Mouse (Mus musculus): Measurements from ENCODE around the gene Prpsap1.

Prpsap1 gene

DNA sequence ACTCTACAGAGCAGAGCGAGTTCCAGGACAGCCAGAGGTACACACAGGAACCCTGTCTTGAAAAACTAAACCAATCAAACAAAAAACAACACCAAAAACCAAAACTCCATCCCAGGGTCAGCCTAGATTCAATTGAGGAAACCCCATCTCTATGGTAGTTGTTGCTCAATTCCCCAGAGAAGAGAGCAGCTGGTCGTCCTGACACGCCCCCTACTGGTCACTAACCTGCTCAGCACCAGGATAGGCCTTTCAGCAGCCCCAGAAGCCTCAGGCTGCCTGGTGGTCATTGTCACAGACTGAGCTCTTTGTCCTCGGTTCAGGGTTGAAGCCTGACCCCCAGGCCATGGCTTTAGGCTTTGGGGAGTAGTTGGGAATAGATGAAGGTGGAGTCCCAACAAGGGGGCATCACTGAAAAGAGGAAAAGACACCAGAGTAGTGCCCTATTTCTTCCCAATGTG lies at the start of gene Prpsap1:
TSS of gene Prpsap1 (minus strand) at position 408 of the 458 bp plus-strand sequence.
- no peak for DNase-seq (ENCODE audit: low spot score in 2 of 2)

DNA sequence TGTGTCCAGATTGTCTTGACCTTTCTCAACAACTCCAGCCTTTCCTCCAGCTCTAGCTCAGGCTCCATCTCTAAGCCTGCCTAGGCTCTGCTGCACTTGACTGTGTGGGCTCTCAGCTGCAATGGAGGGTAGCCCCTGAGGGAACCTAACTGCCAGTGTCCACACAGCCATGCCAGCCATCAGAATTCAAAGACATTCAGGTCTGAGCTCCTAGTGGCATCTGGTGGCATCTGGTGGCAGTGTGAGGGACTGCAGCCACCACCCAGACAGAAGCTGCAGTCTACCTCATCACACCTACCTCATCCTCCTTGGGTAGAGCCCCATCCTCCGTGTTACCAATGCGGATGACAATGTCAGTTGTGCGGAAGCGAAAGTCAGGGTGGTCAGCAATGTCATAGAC lies 49.1 kb upstream of the Prpsap1 start:
- no peak for DNase-seq (ENCODE audit: low spot score in 2 of 2)

DNA sequence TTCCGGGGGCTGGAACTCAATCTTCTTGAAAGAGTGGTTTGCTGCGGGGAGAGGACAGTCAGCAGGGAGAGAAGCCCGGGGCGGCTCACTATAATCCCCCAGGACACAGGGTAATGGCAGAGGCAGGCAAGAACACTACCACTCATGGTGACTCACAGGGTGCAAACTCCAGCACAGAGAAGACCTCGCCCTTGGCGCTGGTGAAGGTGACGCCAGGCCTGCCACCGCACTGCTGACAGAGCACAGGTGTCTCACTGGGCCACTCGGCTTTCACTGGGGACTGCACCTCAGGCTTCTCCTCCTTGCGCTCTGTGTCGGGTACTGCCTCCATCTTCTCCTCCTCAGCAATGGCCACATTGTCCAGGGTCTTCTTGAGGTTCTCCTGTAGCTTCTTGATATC lies 47.2 kb upstream of the Prpsap1 start:
- no peak for DNase-seq (ENCODE audit: low spot score in 2 of 2)

DNA sequence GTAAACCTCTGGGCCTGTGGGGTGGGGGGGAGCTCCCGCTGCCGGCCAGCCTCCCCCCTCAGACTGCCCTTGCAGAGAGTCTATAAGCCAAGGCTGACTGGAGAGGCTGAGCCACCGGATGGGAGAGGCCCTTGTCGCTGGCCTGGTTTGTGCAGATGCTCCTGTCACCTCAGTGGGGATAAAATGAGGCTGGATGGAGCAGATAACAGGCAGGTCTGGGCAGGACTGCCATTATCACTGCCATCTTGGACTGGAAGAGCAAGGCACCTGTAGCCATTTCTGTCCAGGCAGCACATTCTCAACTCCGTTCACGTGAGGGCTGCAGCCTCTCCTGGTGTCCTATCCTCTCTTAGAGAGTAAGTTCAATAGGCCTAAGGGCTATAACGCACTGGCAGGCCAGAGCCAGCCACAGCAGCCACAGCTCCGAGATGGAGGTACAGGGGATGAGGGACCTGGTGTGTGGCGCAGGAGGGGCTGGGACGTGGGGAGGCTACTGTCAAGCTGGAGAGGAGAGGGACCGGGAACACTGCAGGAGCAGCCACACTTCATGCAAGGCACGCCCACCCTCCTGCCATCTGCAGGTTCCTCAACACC lies 44.2 kb upstream of the Prpsap1 start:
- DNase-seq (ENCODE audit: low spot score in 2 of 2), result no peak

DNA sequence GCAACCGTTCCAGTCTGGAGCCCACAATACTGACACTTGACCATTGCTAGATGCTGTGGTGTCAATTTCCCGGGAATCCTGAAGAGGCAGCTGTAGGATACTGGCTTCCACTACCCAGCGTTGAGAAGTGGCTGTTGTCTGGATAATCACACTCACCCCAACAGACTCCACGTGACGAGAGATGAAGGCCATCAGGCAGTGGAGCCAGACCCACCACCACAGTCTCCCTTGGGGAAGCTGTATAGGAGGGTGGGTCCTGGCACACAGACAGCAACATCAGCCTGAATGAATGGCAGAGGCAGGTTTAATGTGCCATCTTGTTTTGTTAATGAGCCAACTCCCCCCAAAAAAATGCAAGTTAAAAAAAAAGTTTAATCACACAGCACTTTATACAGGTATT lies 43.4 kb upstream of the Prpsap1 start:
- DNase-seq (ENCODE audit: low spot score in 2 of 2), result no peak

DNA sequence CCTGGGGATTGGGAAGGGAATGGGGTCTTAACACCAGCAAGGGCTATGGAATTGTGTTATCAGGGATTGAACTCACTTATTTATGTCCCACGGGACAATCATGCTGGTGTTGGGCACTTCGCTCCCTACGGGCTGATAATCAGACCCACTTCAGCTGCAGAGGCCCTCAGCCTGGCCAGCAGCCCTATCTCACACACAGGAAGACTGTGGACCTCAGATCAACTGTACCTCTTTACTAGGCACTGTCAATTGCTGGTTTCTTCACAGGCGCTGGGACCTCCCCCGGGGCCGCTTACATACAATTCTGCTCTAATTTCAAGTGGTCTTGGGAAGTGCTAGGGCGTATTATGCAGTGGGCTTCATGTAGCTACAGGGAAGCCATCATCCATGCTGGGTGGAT lies 42.7 kb upstream of the Prpsap1 start:
- no peak for DNase-seq (ENCODE audit: low spot score in 2 of 2)

DNA sequence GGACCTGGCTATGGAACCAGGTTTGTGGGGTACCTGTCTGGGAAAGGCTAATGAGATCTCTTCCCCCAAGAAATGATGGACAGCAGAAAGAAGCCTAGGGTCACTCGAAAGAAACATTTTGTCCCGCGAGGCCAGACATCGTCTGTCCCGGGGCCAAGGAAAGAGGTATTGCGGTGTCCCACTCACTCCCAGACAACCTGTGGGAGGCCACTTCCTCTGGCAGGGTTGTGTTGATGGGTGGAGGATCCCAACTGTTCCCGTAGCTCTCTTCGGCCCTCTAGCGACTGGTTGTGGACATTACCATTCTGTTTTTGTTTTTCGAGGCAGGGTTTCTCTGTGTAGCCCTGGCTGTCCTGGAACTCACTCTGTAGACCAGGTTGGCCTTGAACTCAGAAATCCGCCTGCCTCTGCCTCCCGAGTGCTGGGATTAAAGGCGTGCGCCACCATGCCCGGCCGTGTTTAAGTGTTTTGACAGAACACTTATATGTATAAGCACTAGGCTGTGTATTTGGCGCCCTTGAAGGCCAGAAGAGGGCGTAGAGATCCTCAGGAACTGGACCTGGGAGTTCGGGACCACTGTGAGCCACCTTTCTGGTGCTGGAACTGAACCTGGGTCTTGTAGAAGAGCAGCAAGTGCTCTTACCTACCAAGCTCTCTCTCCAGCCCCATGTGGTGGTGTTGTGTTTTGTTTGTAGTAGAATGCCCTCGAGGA lies 40.3 kb upstream of the Prpsap1 start:
- DNase-seq (ENCODE audit: low spot score in 2 of 2), result no peak

DNA sequence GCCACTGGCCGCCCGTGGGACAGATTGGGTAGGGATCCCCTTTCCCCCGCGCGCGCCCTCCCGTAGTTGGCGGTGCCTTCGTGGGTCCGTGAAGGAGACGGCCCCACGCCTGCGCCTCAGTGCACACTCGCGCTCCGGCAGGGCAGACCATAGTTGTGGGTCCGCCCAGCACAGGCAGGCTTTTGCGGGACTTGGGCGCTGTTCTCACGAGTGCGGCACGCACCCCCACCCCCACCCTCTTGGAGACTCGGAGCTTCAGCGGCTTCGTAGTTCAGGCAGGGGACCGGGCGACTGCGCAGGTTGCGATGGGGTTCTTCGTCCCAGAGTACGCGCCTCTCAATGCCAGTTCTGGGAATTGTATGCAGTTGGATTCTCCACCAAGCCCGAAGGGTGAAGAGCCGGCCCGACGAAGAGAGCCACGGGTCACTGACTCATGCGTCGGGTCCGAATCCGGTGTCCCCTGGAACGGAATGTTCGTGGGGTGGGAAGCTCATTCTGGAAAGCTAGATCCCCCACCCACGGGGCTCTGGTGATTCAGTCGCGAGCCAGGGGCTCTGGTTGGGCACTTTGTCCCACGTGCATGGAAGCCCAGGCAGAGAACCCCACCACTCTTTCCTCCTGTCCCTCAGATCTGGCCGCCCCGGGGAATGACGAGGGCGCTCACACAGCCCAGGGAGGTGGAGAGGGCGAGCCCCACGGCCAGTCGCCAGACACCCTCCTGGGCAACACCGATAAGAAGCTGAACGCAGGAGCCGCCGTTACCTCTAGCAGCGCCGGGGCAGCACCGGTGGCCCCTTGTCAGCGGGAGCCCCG lies 39.5 kb upstream of the Prpsap1 start:
- DNase-seq (ENCODE audit: low spot score in 2 of 2), result no peak

DNA sequence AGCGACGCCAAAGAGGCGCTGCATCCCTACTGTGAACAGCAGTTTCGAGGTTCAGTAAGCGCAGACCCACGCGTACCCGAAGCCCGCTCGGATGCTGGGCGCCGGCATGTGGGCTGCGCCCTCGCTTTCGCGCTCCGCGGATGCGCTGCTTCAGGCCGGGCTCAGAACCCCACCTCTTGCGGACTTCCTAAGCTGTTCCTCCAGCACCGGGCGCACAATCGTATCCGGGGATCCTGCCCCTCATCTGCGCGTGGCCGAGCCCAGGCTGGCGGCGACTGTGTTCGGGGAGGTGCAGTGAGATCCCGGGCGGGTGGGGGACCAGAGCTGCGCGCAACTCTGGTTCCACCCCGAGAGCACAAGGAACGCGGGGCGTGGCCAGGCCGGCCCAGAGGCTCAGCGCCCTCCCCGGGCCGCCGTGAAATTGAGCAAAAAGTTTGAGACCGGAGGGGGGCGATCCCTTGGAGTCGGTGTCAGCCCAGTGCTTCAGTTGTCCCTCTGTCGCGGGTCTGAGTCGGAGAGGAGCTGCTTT lies 38.9 kb upstream of the Prpsap1 start:
- DNase-seq (ENCODE audit: low spot score in 2 of 2), result no peak

DNA sequence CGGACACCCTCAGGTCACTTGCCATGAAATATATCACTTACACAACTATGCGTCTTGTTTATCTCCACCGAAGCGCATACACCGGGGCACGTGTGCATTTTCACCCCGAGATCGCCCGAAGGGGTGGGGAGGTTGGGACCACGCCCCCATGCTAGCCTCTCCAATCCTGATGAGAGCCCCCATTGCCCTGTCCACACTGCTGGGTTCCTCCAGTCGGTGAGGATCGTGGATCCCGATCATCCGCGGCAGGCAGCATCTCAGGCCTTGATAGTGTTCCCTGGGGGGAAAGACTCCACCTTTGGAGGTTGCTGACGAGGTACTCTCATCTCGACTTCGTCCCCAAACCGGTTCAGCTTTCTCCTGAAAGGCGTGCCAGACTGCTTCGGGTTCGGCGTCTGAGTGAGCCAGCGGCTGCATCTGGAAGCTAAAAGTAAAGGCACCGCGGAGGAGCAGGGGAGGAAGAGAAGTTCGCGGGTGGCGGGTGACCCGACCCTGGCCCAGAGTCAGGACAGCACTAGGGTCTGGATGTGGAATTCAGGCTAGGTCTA lies 38.3 kb upstream of the Prpsap1 start:
- peak in 1 of 2 experiments; percentile 21 for DNase-seq (ENCODE audit: low spot score in 2 of 2)

DNA sequence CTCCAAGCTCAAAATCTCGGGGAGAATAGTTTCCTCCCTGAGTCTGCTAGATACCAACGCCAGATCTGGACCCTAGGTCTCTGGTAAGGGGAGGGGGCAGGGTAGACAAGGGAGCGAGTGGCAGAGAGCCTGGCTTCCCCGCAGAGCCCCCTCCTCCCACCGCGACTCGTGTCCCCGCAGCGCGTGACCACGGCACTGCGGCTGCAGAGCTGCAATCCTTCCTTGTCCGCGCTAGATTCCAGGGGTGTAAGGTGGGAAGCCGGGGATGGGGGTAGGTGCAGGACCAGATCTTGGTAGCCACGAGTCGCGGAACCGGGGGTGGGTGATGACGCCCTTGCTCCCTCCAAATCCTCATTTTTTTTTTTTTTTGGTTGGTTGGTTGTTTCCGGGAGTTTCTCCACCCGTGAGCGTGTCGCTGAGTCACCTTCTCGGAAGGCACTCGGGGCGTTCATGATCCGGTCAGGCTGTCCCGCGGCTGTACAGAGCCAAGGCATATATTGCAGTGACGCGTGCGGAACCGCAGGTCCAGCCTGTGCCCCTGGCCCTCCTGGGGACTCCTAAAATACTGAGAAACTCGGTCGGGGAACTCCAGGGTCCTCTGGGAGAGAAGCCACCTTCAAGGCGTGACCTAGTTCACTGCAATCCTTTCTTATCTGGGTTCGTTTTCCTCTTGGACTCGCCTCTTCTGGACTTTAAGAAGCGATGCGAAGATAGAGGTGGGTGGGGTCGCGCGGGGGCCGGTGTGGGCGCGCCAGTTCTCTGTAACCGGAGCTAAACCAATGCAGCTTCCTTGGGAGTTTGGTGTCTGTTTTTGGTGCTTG lies 37.6 kb upstream of the Prpsap1 start:
- DNase-seq (ENCODE audit: low spot score in 2 of 2), result peak in 1 of 2 experiments; percentile 13

DNA sequence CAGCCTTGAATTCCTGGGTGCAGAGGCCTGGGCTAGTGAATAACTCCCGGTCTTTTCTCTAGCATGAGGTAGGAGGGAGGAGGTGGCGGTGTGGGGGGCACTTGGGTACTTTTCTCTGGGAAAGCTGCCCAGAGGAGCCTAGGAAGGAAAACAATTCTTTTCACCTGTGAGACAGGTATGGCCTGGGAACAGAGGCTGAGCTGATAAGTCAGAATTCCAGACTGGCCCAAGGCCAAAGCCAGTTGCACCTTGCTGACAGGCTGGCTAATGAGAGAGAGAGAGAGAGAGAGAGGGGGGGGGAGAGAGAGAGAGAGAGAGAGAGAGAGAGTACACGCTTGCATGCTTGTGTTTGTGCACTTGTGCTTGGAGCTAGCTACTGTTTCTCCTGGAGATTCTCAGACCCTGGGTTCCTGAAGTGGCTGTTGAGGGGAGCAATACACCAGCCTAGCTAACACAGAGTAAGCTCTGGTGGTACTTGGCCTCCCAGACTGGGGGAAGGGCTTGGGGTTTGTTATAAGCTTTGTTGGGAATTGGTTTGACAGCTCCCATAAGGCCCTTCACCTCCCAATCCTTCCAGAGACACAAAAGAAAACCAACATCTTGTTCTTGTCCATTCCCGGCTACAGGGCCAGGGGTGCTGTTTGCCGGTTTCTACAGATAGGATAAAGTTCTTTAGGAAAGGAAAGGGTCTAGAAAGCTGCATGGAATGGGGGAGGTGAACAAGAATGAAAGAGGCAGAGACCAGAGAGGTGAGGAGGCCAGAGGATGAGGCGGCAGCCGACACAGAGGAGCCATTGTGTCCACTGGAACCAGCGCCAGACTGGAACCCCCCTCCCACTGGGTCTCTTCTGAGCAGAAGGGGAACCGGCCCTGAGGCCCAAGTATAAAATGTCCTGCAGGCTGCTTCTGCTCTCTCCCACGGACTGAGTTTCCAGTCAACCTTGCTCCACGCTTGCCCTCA lies 36.5 kb upstream of the Prpsap1 start, which contains the start of gene Sphk1:
TSS of gene Sphk1 (plus strand) at position 739 of the 961 bp plus-strand sequence.
- DNase-seq (ENCODE audit: low spot score in 2 of 2), result peak in 1 of 2 experiments; percentile 16

DNA sequence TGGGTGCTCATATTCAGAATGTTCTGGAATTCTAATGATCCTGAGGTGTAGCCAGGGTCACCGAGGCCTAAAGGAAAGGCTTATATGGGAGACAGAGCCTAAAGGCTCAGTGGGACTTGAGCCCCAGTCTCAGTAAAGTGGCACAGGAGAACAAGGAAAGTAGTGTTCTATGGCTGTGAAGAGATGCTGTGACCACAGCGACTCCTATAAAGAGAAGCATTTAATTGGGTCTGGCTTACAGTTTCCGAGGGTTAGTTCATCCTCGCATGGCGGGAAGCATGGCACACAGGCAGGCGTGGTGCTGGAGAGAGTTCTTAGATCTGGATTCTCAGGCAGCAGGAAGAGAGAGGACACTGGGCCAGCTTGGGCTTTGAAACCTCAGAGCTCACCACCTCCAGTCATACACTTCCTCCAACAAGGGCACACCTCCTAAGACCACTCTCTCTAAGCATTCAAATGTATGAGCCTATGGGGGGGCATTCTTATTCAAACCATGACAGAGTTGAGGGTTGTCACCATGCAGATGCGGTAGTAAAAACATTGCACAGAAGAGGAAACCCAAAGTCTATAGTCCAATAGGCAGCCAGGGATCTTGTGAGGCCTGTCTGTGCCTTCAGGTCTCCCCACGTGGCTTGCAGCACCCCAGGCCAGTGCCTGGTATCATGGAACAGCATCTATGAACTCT lies 34.8 kb upstream of the Prpsap1 start:
- DNase-seq (ENCODE audit: low spot score in 2 of 2), result no peak

DNA sequence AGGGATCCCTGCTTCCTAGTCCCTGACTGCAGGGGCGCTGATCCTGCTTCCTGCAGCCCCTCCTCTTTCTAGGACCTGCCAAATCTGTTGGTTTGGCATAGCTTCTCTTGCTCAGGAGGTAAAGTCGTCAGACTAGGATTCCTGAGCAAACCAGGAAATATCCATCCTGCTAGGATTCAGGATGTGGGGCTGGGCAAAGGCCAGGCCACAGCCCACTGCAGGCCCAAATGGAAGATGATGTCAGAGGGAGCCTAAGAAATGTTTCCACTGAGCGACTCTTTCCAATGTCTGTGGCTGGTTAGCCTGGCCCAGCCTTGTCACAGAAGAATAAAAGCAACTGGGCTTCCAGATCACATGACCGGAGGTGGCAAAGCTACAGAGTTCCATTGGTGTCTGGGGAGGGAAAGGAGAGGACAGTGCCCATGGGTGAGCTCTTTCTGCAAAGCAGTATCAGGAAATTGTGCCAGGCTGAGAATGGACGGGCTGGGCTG lies 29.7 kb upstream of the Prpsap1 start:
- no peak for DNase-seq (ENCODE audit: low spot score in 2 of 2)

DNA sequence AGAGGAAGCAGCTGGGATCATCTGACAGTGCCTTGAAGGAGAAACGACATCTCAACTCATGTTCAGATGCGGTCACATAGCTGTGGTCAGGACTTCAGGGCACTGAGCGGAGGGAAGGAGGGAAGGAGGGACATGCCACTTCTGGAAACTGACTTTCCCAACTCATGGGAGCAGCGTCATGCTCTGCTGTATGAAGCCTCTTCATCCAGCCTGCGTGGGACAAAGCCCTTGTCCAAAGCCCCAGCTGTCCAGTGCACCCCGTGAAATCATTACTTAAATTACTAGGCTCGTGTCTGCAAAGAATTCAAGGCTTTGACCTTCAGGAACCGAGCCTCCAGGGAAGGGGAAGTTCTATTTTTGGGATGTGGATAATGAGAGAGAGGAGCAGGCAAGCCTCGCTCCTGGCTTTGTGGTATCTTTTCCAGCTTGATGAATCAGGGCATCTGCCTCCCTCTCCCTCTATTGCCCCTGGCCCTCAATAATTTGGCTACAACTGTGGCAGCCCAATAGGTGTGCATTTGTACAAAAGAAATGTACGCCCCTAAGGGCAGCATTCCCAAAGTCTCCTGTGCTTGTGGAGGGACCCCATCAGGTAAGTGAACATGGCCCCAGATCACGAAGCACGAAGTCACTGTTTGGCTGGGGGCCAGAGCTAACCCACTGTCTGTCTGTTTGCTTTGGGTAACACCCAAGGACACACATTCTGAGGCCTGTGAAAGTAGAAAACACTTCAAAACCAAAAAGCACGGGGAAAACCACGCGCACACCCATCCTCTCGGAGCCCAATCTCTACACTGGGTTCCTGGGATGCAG lies 29.1 kb upstream of the Prpsap1 start:
- DNase-seq (ENCODE audit: low spot score in 2 of 2), result no peak

DNA sequence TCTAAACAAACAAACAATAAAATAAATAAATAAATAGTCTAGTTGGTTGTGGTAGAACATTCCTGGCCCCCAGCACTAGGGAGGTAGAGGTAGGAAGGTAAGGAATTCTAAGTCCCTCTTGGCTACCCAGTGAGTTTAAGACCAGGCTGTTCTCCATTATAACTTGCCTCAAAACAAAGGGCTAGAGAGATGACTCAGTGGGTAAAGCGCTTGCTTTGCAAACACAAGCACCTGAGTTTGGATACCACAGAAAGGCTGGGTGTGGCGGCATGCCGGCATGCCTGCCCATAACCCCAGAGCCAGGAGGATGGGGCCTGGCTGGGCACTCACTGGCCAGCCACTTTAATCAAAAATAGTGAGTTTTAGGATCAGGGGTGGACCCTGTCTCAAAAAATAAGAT lies 28.0 kb upstream of the Prpsap1 start:
- DNase-seq (ENCODE audit: low spot score in 2 of 2), result no peak

DNA sequence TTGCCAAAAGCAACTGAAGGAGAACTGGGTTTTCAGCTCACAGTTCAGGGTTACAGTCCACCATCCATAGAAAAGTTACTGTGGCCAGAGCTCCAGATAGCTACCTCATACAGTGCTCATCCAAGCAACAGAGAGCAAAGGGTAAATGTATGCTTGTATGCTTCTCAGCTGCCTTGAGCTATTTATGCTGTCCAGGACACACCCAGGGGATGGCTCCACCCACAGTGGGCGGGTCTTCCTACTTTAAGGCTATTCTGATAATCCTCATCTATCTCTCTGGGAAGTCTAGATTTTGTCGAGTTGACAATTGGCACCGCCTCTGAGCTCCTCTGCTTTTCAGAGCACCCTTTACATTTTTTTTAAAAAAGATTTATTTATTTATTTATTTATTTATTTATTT lies 27.1 kb upstream of the Prpsap1 start:
- DNase-seq (ENCODE audit: low spot score in 2 of 2), result no peak

DNA sequence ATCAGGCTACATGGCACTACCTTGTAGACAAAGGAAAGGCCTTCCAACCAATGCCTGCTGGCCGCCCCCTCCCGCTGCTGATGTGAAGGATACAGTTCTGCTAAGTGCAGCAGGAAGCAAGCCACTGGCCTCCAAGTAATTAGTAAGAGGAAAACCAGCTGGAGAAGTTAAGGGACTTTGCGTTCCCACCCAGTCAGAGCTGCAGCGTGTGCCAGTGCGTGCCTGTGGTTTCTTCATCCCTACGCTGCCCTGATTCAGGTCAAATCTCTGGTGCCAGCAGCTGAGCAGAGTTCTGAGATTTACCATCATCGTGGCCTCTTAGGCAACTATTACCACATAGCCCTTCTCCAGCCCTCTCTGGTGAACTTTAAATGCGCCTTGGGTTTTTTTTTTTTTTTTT lies 24.5 kb upstream of the Prpsap1 start:
- DNase-seq (ENCODE audit: low spot score in 2 of 2), result no peak

Data from frontal cortex, postnatal 10 days (tissue).